Comparison of ENCODE assay signal across 8 mouse cellular contexts in the genomic region with DNA sequence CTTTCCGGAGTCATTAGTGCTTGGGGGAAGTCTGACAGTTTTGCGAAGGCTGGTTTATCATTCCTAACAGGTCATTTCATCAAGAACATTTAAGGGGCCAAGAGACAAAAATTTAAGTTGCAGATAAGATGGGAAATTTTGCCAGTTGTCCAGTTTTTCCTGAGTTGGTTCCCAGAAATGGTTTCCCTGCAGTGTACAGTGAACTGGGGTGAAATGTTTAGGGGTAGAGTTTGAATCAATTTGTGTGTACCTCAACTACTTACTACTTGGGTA. TPM values are rescaled to one million over a fixed set of nuclear protein-coding genes. Genes with fewer than 3 reads are reported as not detected.
DNase-seq lines count a peak whose midpoint lies in the region; ATAC-seq and TF ChIP-seq lines count a peak whose summit lies in the region.

No protein-coding gene starts in this region.

- ATAC-seq in heart, embryonic 15.5 days (replicated peaks; ENCODE audit: insufficient number of reproducible peaks, insufficient read depth, low FRiP score, low read depth) = no peak
- ATAC-seq in midbrain, embryonic 11.5 days (ENCODE audit: low FRiP score) = no peak

- H3K4me3 ChIP-seq in heart, embryonic 15.5 days = peak overlapping the region; percentile 84
- peak overlapping the region; percentile 66 to 99 for H3K4me3 ChIP-seq in ES-E14 (ENCODE audit: insufficient read depth in 1 of 2, low read depth in 1 of 2, low read length in 2 of 2, poor library complexity in 1 of 2, severe bottlenecking in 1 of 2)
- peak overlapping the region; percentile 99 for H3K4me3 ChIP-seq in hindbrain, embryonic 10.5 days
- peak overlapping the region; percentile 83 for H3K4me3 ChIP-seq in midbrain, embryonic 11.5 days (ENCODE audit: low read depth, low read length)

- in situ Hi-C loops in ES-E14 (cut with MboI; ENCODE audit: low sequenced_read_pairs in 2 of 2, unreplicated experiment in 2 of 2) = loop anchor here in 1 of 2 experiments (5.0 kb wide), 1 partner anchor 257 kb away; no protein-coding TSS in a partner anchor

- no peaks in the 10 kb centered on the region for H3K9me3 ChIP-seq in heart, embryonic 15.5 days (replicated peaks)
- no peaks in the 10 kb centered on the region for H3K9me3 ChIP-seq in ES-E14 (ENCODE audit: control insufficient read depth, insufficient read depth, low read depth, low read length)
- no peaks in the 10 kb centered on the region for H3K9me3 ChIP-seq in hindbrain, embryonic 10.5 days
- no peaks in the 10 kb centered on the region for H3K9me3 ChIP-seq in midbrain, embryonic 11.5 days (ENCODE audit: control insufficient read depth, low read length)

- DNase-seq in heart, postnatal 4 days = no peak
- DNase-seq in ES-E14 (ENCODE audit: low read depth, low spot score) = no peak
- DNase-seq in hindbrain, embryonic 10.5 days (ENCODE audit: low spot score) = no peak
- DNase-seq in midbrain, embryonic 11.5 days (ENCODE audit: low spot score, missing footprints) = peak; percentile 88
- no peak for DNase-seq in ovary, adult 18-20 months (ENCODE audit: low spot score)
- DNase-seq in layer of hippocampus, adult 8-10 months (ENCODE audit: low spot score in 2 of 2) = no peak
- DNase-seq in urinary bladder, postnatal 25 days (ENCODE audit: low spot score) = no peak

- peaks cover 18% of the 10 kb centered on the region for H3K4me1 ChIP-seq in heart, embryonic 15.5 days (replicated peaks)
- peaks cover 2% of the 10 kb centered on the region in 2 experiments; a peak in 1 of 4 replicates for H3K4me1 ChIP-seq in ES-E14 (ENCODE audit: control insufficient read depth in 2 of 2, insufficient read depth in 2 of 2, low read length in 2 of 2, poor library complexity in 1 of 2)
- peaks cover 24% of the 10 kb centered on the region for H3K4me1 ChIP-seq in hindbrain, embryonic 10.5 days (replicated peaks)
- peaks cover 18% of the 10 kb centered on the region for H3K4me1 ChIP-seq in midbrain, embryonic 11.5 days (ENCODE audit: control insufficient read depth, insufficient read depth, low read length)

- H3K9ac ChIP-seq in heart, embryonic 15.5 days = peak overlapping the region; percentile 95
- H3K9ac ChIP-seq in ES-E14 (ENCODE audit: insufficient read depth, low read depth, low read length, poor library complexity, severe bottlenecking) = peak overlapping the region; percentile 95
- H3K9ac ChIP-seq in midbrain, embryonic 11.5 days (ENCODE audit: low read length) = peak overlapping the region; percentile 96

- peak overlapping the region; percentile 100 for H3K27ac ChIP-seq in heart, embryonic 15.5 days
- H3K27ac ChIP-seq in ES-E14 (ENCODE audit: insufficient read depth, low read depth, low read length, poor library complexity, severe bottlenecking) = no peak overlapping the region
- H3K27ac ChIP-seq in hindbrain, embryonic 10.5 days = peak overlapping the region; percentile 99
- no peak overlapping the region for H3K27ac ChIP-seq in midbrain, embryonic 11.5 days (ENCODE audit: low read depth, low read length)

- peaks cover 3% of the 10 kb centered on the region; the same call in 1 of the 2 replicates for H3K36me3 ChIP-seq in heart, embryonic 15.5 days
- H3K36me3 ChIP-seq in ES-E14 (ENCODE audit: control insufficient read depth, insufficient read depth, low read length, poor library complexity, severe bottlenecking) = no peaks in the 10 kb centered on the region
- peaks cover 23% of the 10 kb centered on the region for H3K36me3 ChIP-seq in hindbrain, embryonic 10.5 days
- no peaks in the 10 kb centered on the region for H3K36me3 ChIP-seq in midbrain, embryonic 11.5 days (ENCODE audit: control insufficient read depth, insufficient read depth, low read length)

- 0% methylated on average over 2 of the region's 2 CpGs for WGBS in heart, embryonic 15.5 days
- WGBS in hindbrain, embryonic 10.5 days = 1% methylated on average over 2 of the region's 2 CpGs
- WGBS in midbrain, embryonic 11.5 days = 3% methylated on average over 2 of the region's 2 CpGs

- peak overlapping the region; percentile 87 for H3K4me2 ChIP-seq in heart, embryonic 15.5 days
- H3K4me2 ChIP-seq in midbrain, embryonic 11.5 days = peak overlapping the region; percentile 70

- no peaks in the 10 kb centered on the region for H3K27me3 ChIP-seq in heart, embryonic 15.5 days
- H3K27me3 ChIP-seq in hindbrain, embryonic 10.5 days (ENCODE audit: insufficient read depth, poor library complexity, severe bottlenecking) = no peaks in the 10 kb centered on the region
- no peaks in the 10 kb centered on the region for H3K27me3 ChIP-seq in midbrain, embryonic 11.5 days (ENCODE audit: control insufficient read depth, insufficient read depth, low read length)

TF ChIP-seq in ES-E14, 5 proteins besides CTCF, POLR2A, EP300 and RAD21:
- TF ChIP-seq HCFC1 (IDR thresholded peaks at IDR 0.05; ENCODE audit: borderline replicate concordance, insufficient read depth, low read length) (no peak), CHD2 (IDR thresholded peaks at IDR 0.05; ENCODE audit: low read depth, low read length) (no peak), ZNF384 (IDR thresholded peaks at IDR 0.05; ENCODE audit: low read depth, low read length) (no peak), MAFK (IDR thresholded peaks at IDR 0.05; ENCODE audit: insufficient read depth, low read depth, low read length) (no peak), ZC3H11A (IDR thresholded peaks at IDR 0.05; ENCODE audit: borderline replicate concordance, low read depth, low read length) (no peak)

RNA-seq across cellular contexts. Expression of gene Usp1, which starts 1.2 kb away (rescaled TPM):
- 39.8 and 44.9 TPM in 2 replicates for polyA plus RNA-seq in heart, embryonic 15.5 days (2015; fragmentation: Nextera tagmentation; extraction: Ambion mirVana)
- total RNA-seq in heart, postnatal 4 days (2021) = 10 to 100 TPM; 37.5 to 44.3 TPM
- 40.8 and 47.3 TPM in 2 replicates for total RNA-seq in ES-E14 (2012; rRNA removed)
- polyA plus RNA-seq in hindbrain, embryonic 10.5 days (2016; fragmentation: Nextera tagmentation; extraction: Ambion mirVana) = 71.1 and 102 TPM in 2 replicates
- polyA plus RNA-seq in midbrain, embryonic 11.5 days (2014; fragmentation: Nextera tagmentation; extraction: Ambion mirVana) = 135 and 139 TPM in 2 replicates
- total RNA-seq in layer of hippocampus, adult 8-10 months (2022) = 10 to 100 TPM; 25.5 to 29.2 (median 26.7) TPM

Comparison
In these comparisons a context has a peak if more than half of its experiments do, and no peak if none do; other contexts are left out.
1. H3K27ac ChIP-seq: peak in heart, embryonic 15.5 days (single experiment) and hindbrain, embryonic 10.5 days (single experiment); none in ES-E14 (single experiment) and midbrain, embryonic 11.5 days (single experiment).
2. Peak in every context shown above with its lines, with median percentiles within 50 percentile points of each other: H3K4me3 ChIP-seq and H3K9ac ChIP-seq.